Mouse (Mus musculus): Measurements from ENCODE around the gene Prr3. TPM values are rescaled to one million over a fixed set of nuclear protein-coding genes. Genes with fewer than 3 reads are reported as not detected.
"Not testable (repeated sequence)": the region's sequence is repeated elsewhere in the genome, so short reads cannot be mapped to it uniquely, and the experiment has no call there.

The Prr3 gene
- total RNA-seq, 2 experiments from 2014 or later: 11.9 to 18.5 TPM

DNA sequence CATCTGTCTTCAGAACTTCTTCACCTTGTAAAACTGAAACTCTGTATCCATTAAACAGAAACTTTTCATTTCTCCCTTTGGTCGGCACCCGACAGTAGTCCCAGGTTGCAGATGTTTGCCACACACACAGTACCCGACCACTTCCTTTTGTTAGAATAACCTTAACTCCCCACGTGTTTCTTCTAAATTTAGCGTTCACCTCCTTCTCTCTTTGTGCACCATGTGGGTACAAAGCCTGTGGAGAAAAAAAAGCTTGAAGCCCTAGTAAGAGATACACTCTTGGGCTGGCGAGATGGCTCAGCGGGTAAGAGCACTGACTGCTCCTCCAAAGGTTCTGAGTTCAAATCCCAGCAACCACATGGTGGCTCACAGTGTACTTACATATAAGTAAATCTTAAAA lies 19.3 kb upstream of the Prr3 start:
- ATAC-seq (replicated peaks; ENCODE audit: poor library complexity): peak; percentile 4; the same call in 1 of the 2 replicates

- ATAC-seq (replicated peaks; ENCODE audit: poor library complexity): no peak
Observed at GRCm38 (mm10) chr17:35998545-35999305, 18.7 kb upstream of the Prr3 start.

DNA sequence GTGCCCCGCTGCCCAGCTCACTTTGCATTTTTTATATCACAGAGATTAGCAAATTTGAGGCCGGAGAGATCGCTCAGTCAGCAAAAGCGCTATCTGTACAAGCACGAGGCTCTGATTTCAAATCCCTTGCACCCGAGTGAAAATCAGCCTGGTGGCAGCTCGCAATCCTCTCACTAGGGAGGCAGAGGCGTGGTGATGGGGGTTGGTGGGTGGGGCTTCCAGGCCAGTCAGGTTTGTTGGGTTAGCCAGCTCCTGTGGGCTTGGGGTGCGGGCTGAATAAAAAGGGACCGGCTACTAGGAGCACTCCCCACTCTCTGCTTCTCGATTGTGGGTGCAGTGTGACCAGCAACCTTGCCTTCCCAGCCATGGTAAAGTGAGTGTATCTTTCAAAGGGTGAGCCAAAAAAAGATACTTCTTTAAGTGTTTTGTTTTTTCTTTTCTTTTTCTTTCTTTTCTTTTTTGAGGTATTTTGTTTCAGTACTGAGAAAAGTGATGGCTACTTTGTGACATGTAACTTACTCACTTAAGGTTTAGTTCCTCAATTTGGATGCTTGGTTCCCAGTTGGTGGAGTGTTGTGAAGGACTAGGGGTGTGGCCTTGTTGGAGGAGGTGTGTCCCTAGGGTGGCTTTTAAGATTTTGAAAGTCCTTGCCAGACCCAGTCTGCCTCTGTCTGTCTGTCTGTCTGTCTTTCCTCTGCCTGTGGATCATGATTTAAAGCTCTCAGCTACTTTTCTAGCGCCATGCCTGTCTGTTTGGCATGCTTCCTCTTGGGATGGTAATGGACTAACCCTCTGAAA lies 17.9 kb upstream of the Prr3 start:
- peak; percentile 32 for ATAC-seq (replicated peaks; ENCODE audit: poor library complexity)

DNA sequence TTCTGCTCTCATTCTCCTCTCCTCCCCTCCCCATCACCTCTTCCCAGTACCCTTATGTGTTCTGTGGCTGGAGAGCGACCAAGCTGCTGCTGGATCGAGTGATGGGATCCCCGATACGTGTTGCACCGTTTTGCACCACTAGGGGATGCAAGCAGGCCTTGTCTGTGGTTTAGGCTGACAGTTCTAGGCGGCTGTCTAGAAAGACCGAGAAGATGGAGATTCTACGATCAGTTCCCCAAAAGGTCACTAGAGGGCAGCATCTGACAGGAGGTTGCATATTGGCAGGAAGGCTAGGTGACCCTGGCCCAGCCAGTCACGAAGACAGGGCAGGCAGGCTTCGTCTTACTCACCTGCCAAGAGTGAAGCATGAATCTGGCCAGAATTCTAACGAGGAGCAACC lies 16.9 kb upstream of the Prr3 start:
- ATAC-seq (replicated peaks; ENCODE audit: poor library complexity): peak; percentile 60

DNA sequence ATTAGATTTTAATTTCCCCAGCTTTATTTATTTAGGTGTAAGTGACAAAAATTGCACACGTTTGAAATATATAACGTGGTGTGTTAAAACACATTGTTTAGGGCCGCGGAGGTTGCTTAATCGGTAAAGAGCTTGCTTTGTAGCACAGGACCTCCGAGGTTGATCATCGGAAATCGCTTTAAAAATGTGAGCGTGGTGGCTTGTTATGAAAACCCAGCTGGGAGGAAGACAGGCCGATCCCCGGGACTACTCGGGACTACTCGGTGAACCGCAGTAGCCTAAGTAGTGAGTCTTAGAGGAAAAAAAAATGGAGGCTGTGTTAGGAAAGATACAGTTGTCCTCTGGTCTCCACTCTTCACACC lies 14.8 kb upstream of the Prr3 start:
- no peak for ATAC-seq (replicated peaks; ENCODE audit: poor library complexity)

DNA sequence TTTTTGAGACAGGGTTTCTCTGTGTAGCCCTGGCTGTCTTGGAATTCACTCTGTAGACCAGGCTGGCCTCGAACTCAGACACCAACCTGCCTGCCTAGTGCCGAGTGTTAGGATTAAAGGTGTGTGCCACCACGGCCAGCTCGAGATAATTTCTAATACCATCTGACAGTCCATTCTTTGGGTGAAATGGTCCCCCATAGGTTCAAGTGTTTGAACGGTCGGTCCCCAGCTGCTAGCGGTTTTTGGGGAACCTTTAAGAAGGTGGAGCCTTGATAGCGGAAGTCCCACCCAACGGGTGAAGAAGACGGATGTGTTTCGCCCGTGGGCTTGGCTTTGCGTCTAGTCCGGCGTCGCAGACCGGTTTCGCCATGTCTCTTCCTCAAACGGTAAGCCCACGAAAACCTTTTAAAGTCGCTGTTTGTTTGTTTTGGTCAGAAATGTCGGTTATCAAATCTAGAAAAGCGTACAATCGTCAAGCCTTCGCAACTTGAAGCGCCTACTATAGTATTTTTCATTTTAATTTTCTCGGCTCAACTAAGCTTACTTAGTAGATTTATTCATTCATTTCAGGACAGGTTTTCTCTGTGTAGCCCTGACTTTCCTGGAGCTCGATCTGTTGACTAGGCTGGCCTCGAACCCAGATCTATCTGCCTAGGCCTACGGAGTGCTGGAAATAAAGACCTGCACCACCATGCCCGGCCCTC lies 14.3 kb upstream of the Prr3 start:
- ATAC-seq (replicated peaks; ENCODE audit: poor library complexity): peak; percentile 54

- peak; percentile 66 for ATAC-seq (replicated peaks; ENCODE audit: poor library complexity)
Observed at GRCm38 (mm10) chr17:35993675-35994074, 13.6 kb upstream of the Prr3 start.

GRCm38 (mm10) chr17:35991781-35992180 lies 11.7 kb upstream of the Prr3 start:
- ATAC-seq (replicated peaks; ENCODE audit: poor library complexity): no peak

- ATAC-seq (replicated peaks; ENCODE audit: poor library complexity): no peak
Observed at GRCm38 (mm10) chr17:35981776-35982175, 1.7 kb upstream of the Prr3 start.

- no peak for ATAC-seq (replicated peaks; ENCODE audit: poor library complexity)
Observed at GRCm38 (mm10) chr17:35980363-35980754, 323 bp upstream of the Prr3 start.

DNA sequence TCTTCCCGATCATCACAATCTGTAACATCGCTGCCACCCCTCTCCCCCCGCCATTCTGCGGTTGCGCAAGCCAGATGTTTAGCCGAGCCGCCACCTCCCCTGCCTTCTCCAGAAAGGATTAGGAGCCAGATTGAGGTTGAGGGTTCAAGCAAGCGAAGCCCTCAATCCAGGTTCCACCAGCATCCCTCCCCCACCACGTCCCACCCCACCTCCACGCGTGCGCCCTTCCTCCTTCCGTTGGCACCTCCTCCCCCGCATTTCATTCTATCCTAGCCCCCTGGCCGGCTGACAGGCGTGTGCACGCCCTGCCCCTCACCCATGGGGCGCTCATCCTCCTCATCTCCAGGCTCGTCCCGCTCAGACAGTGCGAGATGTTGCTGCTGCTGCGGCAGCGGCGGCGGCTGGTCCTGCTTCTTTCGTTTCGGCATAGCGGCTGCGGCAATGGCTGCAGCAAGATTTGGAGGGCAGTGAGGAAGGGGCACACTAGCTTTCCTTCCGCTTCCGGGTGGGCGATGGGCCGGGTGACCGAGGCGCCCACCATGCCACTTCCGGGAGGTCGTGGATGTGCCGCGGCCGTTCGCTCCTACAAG lies 1.1 kb downstream of the Prr3 start:
- ATAC-seq (replicated peaks; ENCODE audit: poor library complexity): peak; percentile 16

DNA sequence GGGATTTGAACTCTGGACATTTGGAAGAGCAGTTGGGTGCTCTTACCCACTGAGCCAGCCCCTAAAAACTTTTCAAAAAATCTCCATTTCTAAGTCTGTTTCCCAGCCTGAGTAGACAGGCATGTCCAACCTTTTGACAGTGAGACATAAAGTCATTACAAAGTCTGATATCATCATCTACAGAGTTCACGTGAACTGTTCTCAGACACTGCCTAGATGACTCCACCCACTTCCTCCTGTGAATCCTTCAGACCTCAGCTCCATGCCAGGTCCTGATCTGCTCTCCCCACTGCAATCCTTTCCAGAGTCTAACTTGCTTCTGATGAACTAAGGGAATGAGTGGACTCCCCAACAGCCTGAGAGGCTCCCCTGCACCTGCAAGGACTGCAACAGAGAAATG lies 7.9 kb downstream of the Prr3 start:
- ATAC-seq (replicated peaks; ENCODE audit: poor library complexity): peak; percentile 32

GRCm38 (mm10) chr17:35969418-35970389 lies 10.3 kb downstream of the Prr3 start, which contains the start of gene Abcf1:
Gene Abcf1 (minus strand): TSS chr17:35969761.
- ATAC-seq (replicated peaks; ENCODE audit: poor library complexity): peak; percentile 97

- ATAC-seq (replicated peaks; ENCODE audit: poor library complexity): no peak
Observed at GRCm38 (mm10) chr17:35967621-35968020, 12.4 kb downstream of the Prr3 start.

DNA sequence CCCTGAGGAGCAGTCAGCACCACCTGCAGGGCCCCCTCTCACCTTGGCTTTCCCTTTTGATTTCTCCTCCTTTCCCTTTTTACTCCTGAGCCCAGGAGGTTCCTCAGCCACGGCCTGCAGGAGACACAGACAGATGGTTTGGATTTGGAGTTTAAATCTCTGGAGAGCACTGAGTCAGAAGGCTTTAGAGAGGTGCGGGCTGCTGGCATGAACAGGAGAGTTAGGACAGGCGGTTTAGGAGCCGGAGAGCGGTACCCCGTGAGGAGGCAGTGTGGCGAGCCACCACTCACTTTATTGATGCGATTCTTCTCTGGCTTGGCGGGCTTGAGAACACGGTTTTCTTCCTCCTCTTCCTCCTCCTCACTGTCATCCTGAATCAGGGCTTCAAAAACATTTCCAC lies 16.8 kb downstream of the Prr3 start:
- ATAC-seq (replicated peaks; ENCODE audit: poor library complexity): no peak

- ATAC-seq (replicated peaks; ENCODE audit: poor library complexity): no peak
Observed at GRCm38 (mm10) chr17:35958533-35959223, 21.4 kb downstream of the Prr3 start.

DNA sequence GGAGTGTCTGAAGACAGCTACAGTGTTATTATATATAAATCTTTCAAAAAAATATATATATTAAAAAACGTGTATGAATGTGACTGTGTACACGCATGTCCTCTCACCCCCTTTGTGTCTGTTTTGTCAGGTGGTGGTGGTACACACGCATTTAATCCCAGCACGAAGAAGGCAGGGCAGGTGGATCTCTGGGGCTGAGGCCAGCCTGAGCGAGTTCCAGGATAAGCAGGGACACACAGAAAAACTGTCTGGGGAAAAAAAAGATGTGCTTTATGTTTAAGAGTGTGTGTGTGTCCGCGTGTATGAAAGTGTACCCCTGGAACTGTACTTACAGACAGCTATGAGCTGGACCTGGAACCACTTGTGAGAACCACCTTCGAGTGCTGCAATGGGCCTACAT lies 25.4 kb downstream of the Prr3 start:
- ATAC-seq (replicated peaks; ENCODE audit: poor library complexity): no peak

- ATAC-seq (replicated peaks; ENCODE audit: poor library complexity): not testable (repeated sequence)
Observed at GRCm38 (mm10) chr17:35952559-35952958, 27.5 kb downstream of the Prr3 start.

DNA sequence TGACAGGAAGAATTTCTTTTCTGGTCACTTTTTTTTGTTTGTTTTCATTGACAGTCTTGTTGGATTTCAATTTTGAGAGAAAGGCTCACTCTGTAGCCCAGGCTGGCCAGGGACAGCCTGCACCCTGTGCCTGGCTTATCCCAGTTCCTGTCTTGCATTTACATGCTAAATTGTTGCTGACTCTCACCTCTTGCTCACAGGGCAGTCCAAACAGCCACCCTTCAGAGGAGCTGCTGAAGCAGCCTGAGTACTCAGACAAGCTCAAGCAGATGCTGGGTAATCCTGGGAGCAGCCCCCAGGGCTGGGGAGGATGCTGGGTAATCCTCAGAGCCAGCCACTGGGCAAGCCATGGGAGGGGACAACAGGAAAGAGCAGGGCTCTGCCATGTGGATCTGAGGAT lies 29.1 kb downstream of the Prr3 start:
- ATAC-seq (replicated peaks; ENCODE audit: poor library complexity): not testable (repeated sequence)
